Mouse (Mus musculus): ENCODE data around the gene Msrb1.
"Not testable (repeated sequence)": the region's sequence is repeated elsewhere in the genome, so short reads cannot be mapped to it uniquely, and the experiment has no call there.

Msrb1 gene

GRCm38 (mm10) chr17:24719494-24720222 is 16.8 kb upstream of the Msrb1 start:
- peak; percentile 99 for DNase-seq (ENCODE audit: low spot score)

DNA sequence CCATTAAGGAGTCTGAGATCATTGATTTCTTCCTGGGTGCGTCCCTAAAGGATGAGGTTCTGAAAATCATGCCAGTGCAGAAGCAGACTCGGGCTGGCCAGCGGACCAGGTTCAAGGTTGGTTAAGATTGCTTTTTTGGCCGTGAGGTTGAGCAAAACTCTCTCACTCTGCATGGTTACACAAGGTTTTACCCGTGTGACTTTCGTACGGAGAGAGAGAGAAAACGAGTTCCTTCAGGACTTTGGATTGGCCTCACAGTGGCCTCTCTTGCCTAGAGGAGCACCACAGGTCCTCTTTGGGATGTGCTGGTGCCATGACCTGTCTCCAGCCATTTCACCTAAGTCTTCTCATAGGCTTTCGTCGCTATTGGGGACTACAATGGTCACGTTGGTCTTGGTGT is 15.8 kb upstream of the Msrb1 start:
- peak; percentile 67 for DNase-seq (ENCODE audit: low spot score)

GRCm38 (mm10) chr17:24721383-24721955 is 15.0 kb upstream of the Msrb1 start:
- DNase-seq (ENCODE audit: low spot score): not testable (repeated sequence)

GRCm38 (mm10) chr17:24722220-24722924 is 14.1 kb upstream of the Msrb1 start:
- no peak for DNase-seq (ENCODE audit: low spot score)

GRCm38 (mm10) chr17:24723122-24723880 is 13.1 kb upstream of the Msrb1 start:
- no peak for DNase-seq (ENCODE audit: low spot score)

- DNase-seq (ENCODE audit: low spot score): peak; percentile 43
These were observed 12.6 kb upstream of the Msrb1 start for GRCm38 (mm10) chr17:24723881-24724180.

- peak; percentile 99 for DNase-seq (ENCODE audit: low spot score)
These were observed 12.3 kb upstream of the Msrb1 start, which contains the start of gene Ndufb10 for GRCm38 (mm10) chr17:24724184-24724583. Gene Ndufb10 (minus strand): TSS chr17:24724478.

GRCm38 (mm10) chr17:24725637-24726390 is 10.6 kb upstream of the Msrb1 start:
- DNase-seq (ENCODE audit: low spot score): no peak

DNA sequence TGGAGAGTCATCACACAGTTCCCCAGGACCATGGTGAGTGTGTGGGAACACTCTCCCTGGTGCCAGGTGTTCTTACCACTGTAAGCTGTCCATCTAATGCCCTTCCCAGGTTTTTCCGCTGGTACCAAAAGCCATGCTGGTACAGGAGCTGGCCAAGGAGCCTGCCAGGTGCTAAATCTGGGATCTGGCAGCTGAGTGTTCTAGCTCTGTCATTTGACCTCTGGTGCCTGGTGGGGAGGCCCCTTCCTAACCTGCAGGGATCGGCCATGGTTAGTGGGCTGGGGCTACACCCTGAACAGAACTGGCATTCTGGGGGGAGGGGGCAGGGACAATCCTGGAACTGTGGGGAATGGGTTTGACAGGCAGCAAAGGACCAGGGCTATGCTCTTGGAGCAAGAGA is 8.8 kb upstream of the Msrb1 start, which contains the start of gene Rpl3l:
Rpl3l (plus strand) TSS at position 203 of the 400 bp plus-strand sequence.
- DNase-seq (ENCODE audit: low spot score): no peak

DNA sequence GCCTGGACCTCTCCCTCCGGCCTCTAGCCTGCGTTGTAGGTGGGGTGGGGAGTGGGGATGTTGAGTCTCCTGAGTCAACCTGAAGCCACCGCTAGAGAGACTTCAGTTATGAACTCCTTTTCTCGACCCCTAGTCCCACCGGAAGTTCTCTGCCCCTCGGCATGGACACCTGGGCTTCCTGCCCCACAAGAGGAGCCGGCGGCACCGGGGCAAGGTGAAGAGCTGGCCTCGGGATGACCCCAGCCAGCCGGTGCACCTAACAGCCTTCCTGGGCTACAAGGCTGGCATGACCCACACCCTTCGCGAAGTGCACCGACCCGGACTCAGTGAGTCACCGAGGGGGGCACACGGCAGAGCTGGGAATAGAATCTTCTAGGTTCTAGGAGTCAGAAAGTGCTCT is 8.3 kb upstream of the Msrb1 start:
- DNase-seq (ENCODE audit: low spot score): no peak

DNA sequence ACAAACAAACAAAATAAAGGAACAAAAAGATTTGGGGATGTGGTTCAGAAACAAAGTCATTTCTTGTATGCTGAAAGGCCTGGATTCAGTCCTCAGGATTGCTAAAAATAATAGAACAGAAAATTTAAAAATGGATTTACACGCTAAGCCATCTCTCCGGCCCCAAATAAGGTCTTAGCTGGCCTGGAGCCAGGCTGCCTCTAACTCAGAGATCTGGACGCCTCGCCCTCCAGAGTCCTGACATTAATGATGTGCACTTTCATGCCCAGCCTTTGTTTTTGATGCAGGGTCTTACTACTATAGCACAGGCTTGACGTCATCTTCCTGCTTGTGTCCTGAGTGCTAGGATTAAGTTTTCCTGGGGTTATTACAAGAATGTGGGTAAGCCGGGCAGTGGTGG is 7.4 kb upstream of the Msrb1 start:
- DNase-seq (ENCODE audit: low spot score): no peak

DNA sequence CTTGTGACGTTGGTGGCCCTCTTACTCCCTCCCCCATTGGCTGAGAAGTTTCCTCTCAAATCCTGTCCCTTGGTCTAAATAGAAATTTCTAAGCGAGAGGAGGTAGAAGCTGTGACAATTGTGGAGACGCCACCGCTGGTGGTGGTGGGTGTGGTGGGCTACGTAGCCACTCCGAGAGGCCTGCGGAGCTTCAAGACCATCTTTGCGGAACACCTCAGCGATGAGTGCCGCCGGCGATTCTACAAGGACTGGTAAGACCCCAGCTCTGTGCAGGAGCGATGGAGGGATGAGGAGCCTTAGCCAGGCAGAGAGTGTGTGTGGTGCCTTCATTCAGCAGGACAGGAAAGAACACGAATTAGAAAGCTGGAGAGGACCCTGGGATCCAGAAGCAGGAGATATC is 5.7 kb upstream of the Msrb1 start:
- no peak for DNase-seq (ENCODE audit: low spot score)

DNA sequence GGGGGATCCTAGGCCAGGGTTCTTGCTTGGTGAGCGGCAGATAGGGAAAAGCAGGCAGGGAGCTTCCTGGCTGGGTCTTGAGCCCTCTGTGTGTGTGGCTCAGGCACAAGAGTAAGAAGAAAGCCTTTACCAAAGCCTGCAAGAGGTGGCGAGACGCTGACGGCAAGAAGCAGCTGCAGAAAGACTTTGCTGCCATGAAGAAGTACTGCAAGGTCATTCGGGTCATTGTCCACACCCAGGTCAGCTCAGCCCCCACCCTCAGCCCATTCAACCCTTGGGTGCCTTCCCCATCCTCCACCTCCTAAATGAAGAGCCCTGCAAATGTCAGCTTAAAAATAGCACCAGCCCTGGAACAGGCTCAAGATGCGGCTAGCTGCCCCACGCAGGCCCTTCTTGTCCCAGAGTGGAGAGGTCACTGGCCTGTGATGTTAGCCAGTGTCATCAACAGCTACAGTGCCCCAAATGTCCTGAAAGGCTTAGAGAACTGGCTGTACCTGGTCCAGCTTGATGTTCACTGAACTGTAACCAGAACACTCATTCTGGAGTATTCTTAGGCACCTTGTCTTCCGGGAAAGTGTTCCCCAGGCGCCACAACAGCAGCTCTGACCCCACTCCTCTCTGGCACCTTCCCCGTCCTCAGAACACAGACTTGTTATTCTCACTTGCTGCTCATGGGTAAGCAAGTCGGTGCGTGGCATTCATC is 4.1 kb upstream of the Msrb1 start:
- no peak for DNase-seq (ENCODE audit: low spot score)

- DNase-seq (ENCODE audit: low spot score): no peak
These were observed 2.9 kb upstream of the Msrb1 start for GRCm38 (mm10) chr17:24733434-24734050.

DNA sequence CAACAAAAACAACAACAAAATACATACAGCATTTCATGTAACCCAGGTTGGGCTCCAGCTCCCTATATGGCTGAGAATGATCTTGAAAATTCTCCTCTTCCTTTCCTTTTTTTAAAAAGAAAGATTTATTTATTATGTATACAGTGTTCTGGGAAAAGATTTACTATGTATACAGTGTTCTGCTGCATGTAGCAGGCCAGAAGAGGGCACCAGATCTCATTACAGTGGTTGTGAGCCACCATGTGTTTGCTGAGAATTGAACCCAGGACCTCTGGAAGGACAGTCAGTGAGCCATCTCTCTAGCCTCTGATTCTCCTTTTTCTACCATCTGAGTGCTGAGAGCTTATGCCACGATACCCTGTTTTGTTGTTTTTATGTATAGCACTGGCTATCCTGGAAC is 1.9 kb upstream of the Msrb1 start:
- DNase-seq (ENCODE audit: low spot score): no peak

GRCm38 (mm10) chr17:24735446-24735845 is 996 bp upstream of the Msrb1 start:
- DNase-seq (ENCODE audit: low spot score): no peak

- DNase-seq (ENCODE audit: low spot score): peak; percentile 36
These were observed 831 bp downstream of the Msrb1 start for GRCm38 (mm10) chr17:24737135-24737810.

DNA sequence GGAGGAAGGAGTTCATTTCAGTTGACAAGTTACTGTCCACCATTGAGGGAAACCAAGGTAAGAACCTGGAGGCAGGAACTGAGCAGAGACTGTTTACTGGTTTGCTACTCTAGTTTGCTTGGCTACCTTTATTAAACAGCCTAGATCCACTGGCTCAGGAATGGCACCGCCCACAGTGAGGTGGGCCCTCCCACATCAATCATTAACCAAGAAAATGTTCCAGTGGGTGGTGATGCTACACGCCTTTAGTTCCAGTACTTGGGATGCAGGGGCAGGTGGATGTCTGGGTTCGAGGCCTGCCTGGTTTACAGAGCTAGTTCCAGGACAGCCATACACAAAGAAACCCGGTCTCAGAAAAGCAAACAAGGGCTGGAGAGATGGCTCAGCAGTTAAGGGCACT is 1.8 kb downstream of the Msrb1 start:
- no peak for DNase-seq (ENCODE audit: low spot score)

- no peak for DNase-seq (ENCODE audit: low spot score)
These were observed 3.5 kb downstream of the Msrb1 start for GRCm38 (mm10) chr17:24739926-24740325.

- DNase-seq (ENCODE audit: low spot score): peak; percentile 84
These were observed 5.9 kb downstream of the Msrb1 start for GRCm38 (mm10) chr17:24742307-24742706.
